Mouse (Mus musculus): Measurements from ENCODE around the gene Rptor.

Gene Rptor

GRCm38 (mm10) chr11:119839411-119840342, 237.0 kb downstream of the Rptor start:
- in situ Hi-C loops (cut with MboI; ENCODE audit: low sequenced_read_pairs) = no loop called here

DNA sequence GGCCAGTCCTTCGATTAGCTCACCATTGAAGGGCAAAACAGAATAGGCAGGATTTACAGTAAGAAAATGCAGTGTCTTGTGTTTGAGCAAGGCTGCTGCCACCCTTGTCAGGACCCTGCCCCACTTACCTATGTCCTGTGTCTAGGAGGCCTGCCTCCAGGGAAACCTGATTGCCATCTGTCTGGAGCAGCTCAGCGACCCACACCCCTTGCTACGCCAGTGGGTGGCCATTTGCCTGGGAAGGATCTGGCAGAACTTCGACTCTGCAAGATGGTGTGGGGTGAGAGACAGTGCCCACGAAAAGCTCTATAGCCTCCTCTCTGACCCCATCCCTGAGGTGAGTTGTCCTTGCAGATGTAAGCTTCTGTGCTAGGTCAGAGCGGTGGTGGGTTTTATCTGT, 243.9 kb downstream of the Rptor start:
- in situ Hi-C loops (cut with MboI; ENCODE audit: low sequenced_read_pairs) = no loop called here

DNA sequence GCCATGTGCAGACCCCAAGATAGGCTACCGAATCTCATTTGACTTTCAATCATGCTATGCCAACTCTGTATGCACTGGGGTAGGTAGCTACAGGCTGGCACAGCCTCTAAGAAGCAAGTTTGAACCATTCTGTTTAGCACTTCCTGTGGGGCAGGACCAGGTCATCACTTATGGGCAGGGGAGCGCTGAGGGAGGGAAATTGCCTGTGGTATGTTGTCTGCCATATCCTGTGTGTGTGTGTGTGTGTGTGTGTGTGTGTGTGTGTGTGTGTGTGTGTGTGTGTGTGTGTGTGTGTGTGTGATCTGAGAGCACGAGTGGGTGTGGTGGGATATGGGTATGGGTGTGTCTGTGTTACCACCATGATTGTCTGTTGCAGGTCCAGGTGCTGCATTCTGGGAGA, 244.4 kb downstream of the Rptor start:
- in situ Hi-C loops (cut with MboI; ENCODE audit: low sequenced_read_pairs) = no loop called here

DNA sequence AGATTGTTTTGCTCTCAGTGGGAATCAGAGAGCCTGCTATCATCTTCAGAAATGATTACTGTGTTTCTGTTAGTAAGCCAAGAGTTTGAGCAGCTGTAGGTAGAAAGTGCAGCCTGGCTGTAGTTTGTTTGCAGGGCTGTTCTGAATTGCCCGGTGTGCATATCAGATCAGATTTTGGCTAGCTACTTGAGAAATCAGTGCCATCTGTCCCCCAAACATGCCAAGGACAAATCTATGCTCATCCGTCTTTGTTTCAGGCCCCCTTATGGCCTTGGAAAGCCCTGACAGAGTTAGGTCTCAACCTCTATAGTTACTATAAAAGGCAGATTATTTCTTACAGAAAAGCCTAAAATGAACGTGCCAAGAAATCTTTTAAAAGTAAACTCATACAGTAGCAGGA, 244.9 kb downstream of the Rptor start:
- in situ Hi-C loops (cut with MboI; ENCODE audit: low sequenced_read_pairs) = no loop called here

GRCm38 (mm10) chr11:119848189-119848588, 245.5 kb downstream of the Rptor start:
- in situ Hi-C loops (cut with MboI; ENCODE audit: low sequenced_read_pairs) = no loop called here

- in situ Hi-C loops (cut with MboI; ENCODE audit: low sequenced_read_pairs) = no loop called here
Observed at GRCm38 (mm10) chr11:119855999-119856398, 253.3 kb downstream of the Rptor start.

DNA sequence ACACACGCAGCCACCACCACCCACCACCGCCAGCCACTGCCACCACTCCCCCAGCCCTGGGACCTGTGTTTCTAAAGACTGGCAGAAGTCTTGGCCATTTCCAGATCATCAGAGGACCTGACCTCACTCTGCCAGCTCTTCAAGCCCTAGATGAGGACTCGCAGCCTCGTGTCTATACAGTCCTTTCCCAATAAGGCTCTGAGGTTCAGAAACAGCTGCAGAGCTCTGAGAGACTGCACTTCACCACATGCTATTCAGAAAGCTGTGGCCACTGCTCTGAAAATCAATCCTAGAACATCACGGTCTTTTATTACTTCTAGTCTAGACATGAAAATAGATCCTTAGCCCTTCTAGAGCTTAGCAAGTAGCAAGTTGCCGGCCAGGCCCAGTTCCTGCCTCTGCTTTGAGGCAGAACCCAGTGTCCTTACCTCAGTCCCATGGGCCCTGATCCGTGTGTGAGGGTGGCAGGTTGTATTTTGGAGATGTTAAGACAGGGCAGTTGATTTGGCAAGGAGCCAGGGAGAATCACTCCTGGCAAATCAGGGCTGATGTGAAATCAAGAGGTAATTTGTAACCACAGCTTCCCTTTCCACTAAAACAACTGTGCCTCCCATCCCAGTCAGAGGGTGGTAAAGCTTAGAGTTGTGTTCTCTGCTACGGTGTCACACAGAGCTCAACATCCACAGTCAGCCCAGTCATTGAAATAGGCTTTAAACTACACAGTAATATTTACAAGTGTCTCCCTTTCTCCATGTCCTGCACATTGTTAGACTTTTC, 260.0 kb downstream of the Rptor start:
- in situ Hi-C loops (cut with MboI; ENCODE audit: low sequenced_read_pairs) = no loop called here

GRCm38 (mm10) chr11:119863421-119863821, 260.7 kb downstream of the Rptor start:
- in situ Hi-C loops (cut with MboI; ENCODE audit: low sequenced_read_pairs) = no loop called here

- in situ Hi-C loops (cut with MboI; ENCODE audit: low sequenced_read_pairs) = no loop called here
Observed at GRCm38 (mm10) chr11:119866837-119867236, 264.1 kb downstream of the Rptor start.

DNA sequence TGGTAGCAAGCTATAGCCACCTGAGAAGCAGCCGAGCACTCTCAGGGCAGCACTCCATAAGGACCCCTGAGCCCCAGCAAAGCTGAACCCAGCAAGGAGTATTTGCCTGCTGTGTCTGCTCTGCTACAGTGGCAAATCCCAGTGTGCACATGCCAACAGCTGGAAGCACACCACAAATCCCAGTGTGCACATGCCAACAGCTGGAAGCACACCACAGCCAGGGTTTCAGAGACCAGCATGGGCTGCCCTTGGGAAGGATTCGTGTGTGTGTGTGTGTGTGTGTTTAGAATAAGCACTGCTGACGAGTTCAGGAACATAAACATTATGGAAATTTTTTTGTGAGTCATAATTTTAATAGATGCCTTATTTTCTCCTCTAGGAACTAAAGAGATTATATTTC, 265.4 kb downstream of the Rptor start:
- in situ Hi-C loops (cut with MboI; ENCODE audit: low sequenced_read_pairs) = no loop called here

- in situ Hi-C loops (cut with MboI; ENCODE audit: low sequenced_read_pairs) = no loop called here
Observed at GRCm38 (mm10) chr11:119868556-119868955, 265.9 kb downstream of the Rptor start.

DNA sequence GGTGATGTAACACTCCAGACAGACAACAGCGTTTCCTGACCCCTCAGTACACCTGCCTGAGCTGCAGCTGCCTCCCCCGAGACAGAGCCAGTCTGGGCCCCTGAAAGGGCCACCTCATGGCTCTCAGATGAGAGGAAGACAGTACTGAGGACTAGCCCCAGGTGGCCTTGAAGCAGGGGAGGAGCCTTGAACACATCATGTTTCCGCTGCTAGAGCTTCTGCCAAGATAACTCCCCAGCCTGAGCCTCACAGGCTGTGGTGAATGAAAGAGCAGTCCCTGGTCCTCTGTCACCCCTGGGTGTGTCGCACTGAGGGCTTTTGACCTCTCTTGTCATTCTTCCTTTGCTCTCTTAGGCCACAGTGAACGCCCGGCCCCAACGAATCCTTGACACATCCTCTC, 268.4 kb downstream of the Rptor start:
- in situ Hi-C loops (cut with MboI; ENCODE audit: low sequenced_read_pairs) = no loop called here

- in situ Hi-C loops (cut with MboI; ENCODE audit: low sequenced_read_pairs) = no loop called here
Observed at GRCm38 (mm10) chr11:119873643-119874042, 270.9 kb downstream of the Rptor start.

- in situ Hi-C loops (cut with MboI; ENCODE audit: low sequenced_read_pairs) = no loop called here
Observed at GRCm38 (mm10) chr11:119874841-119875240, 272.1 kb downstream of the Rptor start.

DNA sequence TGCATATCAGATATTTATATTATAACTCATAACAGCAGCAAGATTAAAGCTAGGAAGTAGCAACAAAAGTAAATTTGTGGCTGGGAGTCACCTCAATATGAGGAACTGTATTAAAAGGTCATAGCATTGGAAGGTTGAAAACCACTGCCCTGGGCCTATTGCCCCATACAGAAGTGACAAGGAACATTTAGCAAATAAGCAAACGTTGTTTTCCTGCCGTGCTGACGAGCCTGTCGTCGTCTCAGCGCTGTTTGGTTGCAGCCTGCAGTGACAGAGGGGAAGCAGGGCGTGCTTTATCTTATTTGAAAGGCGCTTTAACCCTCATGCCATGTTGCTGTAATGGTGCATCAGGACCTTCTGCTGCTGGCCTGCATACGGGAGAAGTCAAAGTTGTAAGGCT, 273.0 kb downstream of the Rptor start:
- in situ Hi-C loops (cut with MboI; ENCODE audit: low sequenced_read_pairs) = no loop called here

GRCm38 (mm10) chr11:119877124-119877523, 274.4 kb downstream of the Rptor start:
- in situ Hi-C loops (cut with MboI; ENCODE audit: low sequenced_read_pairs) = no loop called here

DNA sequence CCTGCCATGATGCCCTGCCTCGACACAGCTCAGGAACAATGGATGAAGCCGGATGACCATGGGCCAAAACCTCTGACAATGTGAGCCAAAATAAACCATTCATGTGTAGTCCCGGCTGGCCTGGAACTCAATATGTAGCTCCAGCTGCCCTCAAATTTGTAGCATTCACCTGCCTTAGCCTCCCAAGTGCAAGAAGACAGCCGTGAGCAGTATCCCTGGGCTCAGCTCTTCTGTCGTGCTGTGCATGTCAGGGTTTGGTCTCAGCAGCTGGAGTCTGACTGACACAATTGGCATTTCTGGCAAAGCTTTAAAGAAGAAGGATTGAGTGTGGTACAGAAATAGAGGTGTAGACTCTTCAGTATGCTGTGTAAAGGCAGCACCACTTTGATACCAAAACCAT, 276.9 kb downstream of the Rptor start:
- in situ Hi-C loops (cut with MboI; ENCODE audit: low sequenced_read_pairs) = no loop called here

- in situ Hi-C loops (cut with MboI; ENCODE audit: low sequenced_read_pairs) = no loop called here
Observed at GRCm38 (mm10) chr11:119883646-119884045, 280.9 kb downstream of the Rptor start.

- in situ Hi-C loops (cut with MboI; ENCODE audit: low sequenced_read_pairs) = no loop called here
Observed at GRCm38 (mm10) chr11:119889966-119890365, 287.3 kb downstream of the Rptor start.

DNA sequence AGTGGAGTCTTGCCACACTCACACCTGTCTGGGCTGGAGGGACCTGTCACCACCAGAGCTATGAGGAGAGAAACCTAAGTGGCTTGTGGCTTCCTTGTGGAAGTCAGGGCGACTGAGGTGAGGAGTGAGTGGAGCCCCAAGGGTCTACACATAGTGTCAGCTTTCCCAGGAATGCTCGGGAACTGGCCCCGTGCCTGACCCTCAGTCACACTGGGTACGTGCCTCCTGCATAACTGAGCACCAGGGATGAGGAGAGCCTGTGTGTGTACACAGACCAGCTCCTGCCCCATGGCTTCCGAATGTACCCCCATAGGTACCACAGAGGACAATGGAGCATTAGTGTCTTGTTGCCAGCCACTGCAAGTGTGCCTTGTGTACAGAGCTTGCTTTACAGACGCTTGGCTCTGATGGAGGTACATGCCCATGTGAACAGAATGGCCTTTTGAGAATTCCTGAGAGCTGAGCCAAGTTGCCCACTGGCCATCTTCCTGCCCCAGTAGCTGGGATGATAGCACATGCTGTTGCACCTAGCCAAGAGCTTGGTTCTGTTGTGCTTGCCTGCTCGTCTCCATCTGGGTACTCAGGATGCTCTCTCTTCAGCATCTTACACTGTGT, 289.0 kb downstream of the Rptor start:
- in situ Hi-C loops (cut with MboI; ENCODE audit: low sequenced_read_pairs) = no loop called here

- in situ Hi-C loops (cut with MboI; ENCODE audit: low sequenced_read_pairs) = no loop called here
Observed at GRCm38 (mm10) chr11:119893667-119894236, 291.0 kb downstream of the Rptor start.

Data from CH12F3 (cell line).